Mouse (Mus musculus): ENCODE measurements around the gene Pkig. TPM values are rescaled to one million over a fixed set of nuclear protein-coding genes. Genes with fewer than 3 reads are reported as not detected.

The Pkig gene
- polyA plus RNA-seq, 1 experiment from 2014 or later, result 187 TPM

- no peak overlapping the region for H3K4me2 ChIP-seq (replicated peaks; ENCODE audit: low read depth, low read length)
- no peak overlapping the region for H3K27ac ChIP-seq (ENCODE audit: low read depth, low read length)
- 0 out of 2 replicates have a peak, but pooled peaks cover 10% of the 10 kb centered on the region for H3K4me1 ChIP-seq (ENCODE audit: control insufficient read depth, insufficient read depth, low read length)
- H3K9ac ChIP-seq (ENCODE audit: low read depth, low read length), result no peak overlapping the region
- no peaks in the 10 kb centered on the region for H3K9me3 ChIP-seq (ENCODE audit: control insufficient read depth, low read length)
- H3K4me3 ChIP-seq (ENCODE audit: low read length), result no peak overlapping the region
- ATAC-seq (ENCODE audit: low FRiP score, low TSS enrichment), result no peak
- H3K36me3 ChIP-seq (ENCODE audit: control insufficient read depth, insufficient read depth, low read length), result peaks cover 12% of the 10 kb centered on the region; the same call in 1 of the 2 replicates
- WGBS, result 89% methylated on average over 3 of the region's 3 CpGs
- H3K27me3 ChIP-seq (ENCODE audit: control insufficient read depth, insufficient read depth, low read length), result no peaks in the 10 kb centered on the region
Measured at GRCm38 (mm10) chr2:163640493-163640892, 17.7 kb upstream of the Pkig start.

- no peak overlapping the region; the same call in 1 of the 2 replicates for H3K27ac ChIP-seq (ENCODE audit: low read depth, low read length)
Measured at GRCm38 (mm10) chr2:163641681-163642080, 16.5 kb upstream of the Pkig start.

GRCm38 (mm10) chr2:163642685-163643575 is 15.3 kb upstream of the Pkig start:
- Histone ChIP-seq H3K4me3 (ENCODE audit: low read length) (peak overlapping the region; percentile 87; the same call in 1 of the 2 replicates), H3K9ac (ENCODE audit: low read depth, low read length) (peak overlapping the region; percentile 92; the same call in 1 of the 2 replicates), H3K4me2 (replicated peaks; ENCODE audit: low read depth, low read length) (peak overlapping the region; percentile 62), H3K4me1 (ENCODE audit: control insufficient read depth, insufficient read depth, low read length) (0 out of 2 replicates have a peak, but pooled peaks cover 10% of the 10 kb centered on the region), H3K36me3 (ENCODE audit: control insufficient read depth, insufficient read depth, low read length) (peaks cover 3% of the 10 kb centered on the region; the same call in 1 of the 2 replicates), H3K27me3 (ENCODE audit: control insufficient read depth, insufficient read depth, low read length) (no peaks in the 10 kb centered on the region), H3K9me3 (ENCODE audit: control insufficient read depth, low read length) (no peaks in the 10 kb centered on the region), H3K27ac (ENCODE audit: low read depth, low read length) (peak overlapping the region; percentile 52; the same call in 1 of the 2 replicates)
- 89% methylated on average over 30 of the region's 30 CpGs for WGBS
- ATAC-seq (ENCODE audit: low FRiP score, low TSS enrichment), result no peak

More at GRCm38 (mm10) chr2:163641681-163642080, 16.5 kb upstream of the Pkig start:
- no peak for ATAC-seq (ENCODE audit: low FRiP score, low TSS enrichment)
- H3K4me3 ChIP-seq (ENCODE audit: low read length), result no peak overlapping the region
- no peak overlapping the region for H3K4me2 ChIP-seq (replicated peaks; ENCODE audit: low read depth, low read length)
- 0 out of 2 replicates have a peak, but pooled peaks cover 10% of the 10 kb centered on the region for H3K4me1 ChIP-seq (ENCODE audit: control insufficient read depth, insufficient read depth, low read length)
- H3K9ac ChIP-seq (ENCODE audit: low read depth, low read length), result peak overlapping the region; percentile 18; the same call in 1 of the 2 replicates
- H3K36me3 ChIP-seq (ENCODE audit: control insufficient read depth, insufficient read depth, low read length), result peaks cover 4% of the 10 kb centered on the region; the same call in 1 of the 2 replicates
- H3K27me3 ChIP-seq (ENCODE audit: control insufficient read depth, insufficient read depth, low read length), result no peaks in the 10 kb centered on the region
- 45% methylated on average over 3 of the region's 3 CpGs for WGBS
- no peaks in the 10 kb centered on the region for H3K9me3 ChIP-seq (ENCODE audit: control insufficient read depth, low read length)

- no peak for ATAC-seq (ENCODE audit: low FRiP score, low TSS enrichment)
- Histone ChIP-seq H3K9ac (ENCODE audit: low read depth, low read length) (peak overlapping the region; percentile 92; the same call in 1 of the 2 replicates), H3K4me1 (ENCODE audit: control insufficient read depth, insufficient read depth, low read length) (0 out of 2 replicates have a peak, but pooled peaks cover 10% of the 10 kb centered on the region), H3K27ac (ENCODE audit: low read depth, low read length) (peak overlapping the region; percentile 24; the same call in 1 of the 2 replicates), H3K27me3 (ENCODE audit: control insufficient read depth, insufficient read depth, low read length) (no peaks in the 10 kb centered on the region), H3K4me2 (replicated peaks; ENCODE audit: low read depth, low read length) (peak overlapping the region; percentile 62), H3K9me3 (ENCODE audit: control insufficient read depth, low read length) (no peaks in the 10 kb centered on the region), H3K4me3 (ENCODE audit: low read length) (peak overlapping the region; percentile 87), H3K36me3 (ENCODE audit: control insufficient read depth, insufficient read depth, low read length) (peaks cover 3% of the 10 kb centered on the region; the same call in 1 of the 2 replicates)
- WGBS, result 71% methylated on average over 2 of the region's 2 CpGs
Measured at GRCm38 (mm10) chr2:163643576-163643971, 14.6 kb upstream of the Pkig start.

GRCm38 (mm10) chr2:163644047-163644446 is 14.1 kb upstream of the Pkig start:
- H3K4me1 ChIP-seq (ENCODE audit: control insufficient read depth, insufficient read depth, low read length), result 0 out of 2 replicates have a peak, but pooled peaks cover 10% of the 10 kb centered on the region
- peak overlapping the region; percentile 62 for H3K4me2 ChIP-seq (replicated peaks; ENCODE audit: low read depth, low read length)
- H3K36me3 ChIP-seq (ENCODE audit: control insufficient read depth, insufficient read depth, low read length), result 0 out of 2 replicates have a peak, but pooled peaks cover 3% of the 10 kb centered on the region
- peak overlapping the region; percentile 87 for H3K4me3 ChIP-seq (ENCODE audit: low read length)
- 8% methylated on average over 4 of the region's 4 CpGs for WGBS
- H3K27ac ChIP-seq (ENCODE audit: low read depth, low read length), result peak overlapping the region; percentile 98; the same call in 1 of the 2 replicates
- no peaks in the 10 kb centered on the region for H3K27me3 ChIP-seq (ENCODE audit: control insufficient read depth, insufficient read depth, low read length)
- ATAC-seq (ENCODE audit: low FRiP score, low TSS enrichment), result no peak
- H3K9ac ChIP-seq (ENCODE audit: low read depth, low read length), result peak overlapping the region; percentile 92; the same call in 1 of the 2 replicates
- no peaks in the 10 kb centered on the region for H3K9me3 ChIP-seq (ENCODE audit: control insufficient read depth, low read length)

- Histone ChIP-seq H3K27me3 (ENCODE audit: control insufficient read depth, insufficient read depth, low read length) (no peaks in the 10 kb centered on the region), H3K27ac (ENCODE audit: low read depth, low read length) (peak within 1 kb of the TSS; percentile 98), H3K4me1 (ENCODE audit: control insufficient read depth, insufficient read depth, low read length) (0 out of 2 replicates have a peak, but pooled peaks cover 10% of the 10 kb centered on the region), H3K9me3 (ENCODE audit: control insufficient read depth, low read length) (no peaks in the 10 kb centered on the region), H3K36me3 (ENCODE audit: control insufficient read depth, insufficient read depth, low read length) (0 out of 2 replicates have a peak, but pooled peaks cover 3% of the 10 kb centered on the region), H3K9ac (ENCODE audit: low read depth, low read length) (peak within 1 kb of the TSS; percentile 92), H3K4me3 (ENCODE audit: low read length) (peak within 1 kb of the TSS; percentile 87), H3K4me2 (replicated peaks; ENCODE audit: low read depth, low read length) (peak within 1 kb of the TSS; percentile 62)
- peak; percentile 96 for ATAC-seq (ENCODE audit: low FRiP score, low TSS enrichment)
- under 1% methylated on average over 74 of the region's 74 CpGs for WGBS
Measured at GRCm38 (mm10) chr2:163644575-163645385, 13.4 kb upstream of the Pkig start, which contains the start of gene Serinc3. Gene Serinc3, minus strand, starts transcription at chr2:163645131.

- no peaks in the 10 kb centered on the region for H3K36me3 ChIP-seq (ENCODE audit: control insufficient read depth, insufficient read depth, low read length)
- WGBS, result 80% methylated on average over 11 of the region's 11 CpGs
- no peaks in the 10 kb centered on the region for H3K27me3 ChIP-seq (ENCODE audit: control insufficient read depth, insufficient read depth, low read length)
- no peak overlapping the region for H3K9ac ChIP-seq (ENCODE audit: low read depth, low read length)
- H3K9me3 ChIP-seq (ENCODE audit: control insufficient read depth, low read length), result peaks cover 7% of the 10 kb centered on the region; the same call in 1 of the 2 replicates
- H3K27ac ChIP-seq (ENCODE audit: low read depth, low read length), result 0 out of 2 replicates have a peak overlapping the region, but pooled peaks have one; percentile 56
- H3K4me1 ChIP-seq (ENCODE audit: control insufficient read depth, insufficient read depth, low read length), result 0 out of 2 replicates have a peak, but pooled peaks cover 10% of the 10 kb centered on the region
- ATAC-seq (ENCODE audit: low FRiP score, low TSS enrichment), result no peak
- no peak overlapping the region for H3K4me3 ChIP-seq (ENCODE audit: low read length)
- no peak overlapping the region for H3K4me2 ChIP-seq (replicated peaks; ENCODE audit: low read depth, low read length)
Measured at GRCm38 (mm10) chr2:163645700-163646460, 12.3 kb upstream of the Pkig start.
